Mouse (Mus musculus): ENCODE results near the gene Tha1.

The Tha1 gene

GRCm38 (mm10) chr11:117872861-117873608, at the start of gene Tha1:
Gene Tha1, minus strand, starts transcription at chr11:117873481.
- no peaks in the 10 kb centered on the region for H3K27me3 ChIP-seq (ENCODE audit: control insufficient read depth, insufficient read depth, low read length, poor library complexity, severe bottlenecking)
- H3K36me3 ChIP-seq (ENCODE audit: control insufficient read depth, insufficient read depth, low read length, poor library complexity, severe bottlenecking): no peaks in the 10 kb centered on the region
- DNase-seq (ENCODE audit: low read depth, low spot score): peak; percentile 39

DNA sequence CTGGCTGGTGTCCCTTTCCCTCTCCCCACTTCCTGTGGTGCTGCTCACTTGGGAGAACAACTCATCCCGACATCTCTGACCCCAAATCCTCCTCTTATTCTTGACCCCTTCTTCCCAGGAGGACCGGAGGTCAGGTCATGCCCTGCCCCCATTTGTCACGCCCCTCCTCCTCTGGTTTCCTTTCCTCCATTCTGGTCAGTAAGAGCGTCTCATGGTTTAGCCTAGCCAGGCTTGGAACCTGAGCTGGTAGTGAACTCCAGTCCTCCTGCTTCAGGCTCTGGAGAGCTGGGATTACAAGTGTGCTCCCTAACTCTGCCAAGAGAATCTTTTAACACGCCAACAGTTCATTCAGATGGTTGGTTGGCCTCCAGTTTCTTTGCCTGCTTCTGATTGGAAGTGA, 45.9 kb upstream of the Tha1 start:
- H3K27me3 ChIP-seq (ENCODE audit: control insufficient read depth, insufficient read depth, low read length, poor library complexity, severe bottlenecking): no peaks in the 10 kb centered on the region
- DNase-seq (ENCODE audit: low read depth, low spot score): no peak

DNA sequence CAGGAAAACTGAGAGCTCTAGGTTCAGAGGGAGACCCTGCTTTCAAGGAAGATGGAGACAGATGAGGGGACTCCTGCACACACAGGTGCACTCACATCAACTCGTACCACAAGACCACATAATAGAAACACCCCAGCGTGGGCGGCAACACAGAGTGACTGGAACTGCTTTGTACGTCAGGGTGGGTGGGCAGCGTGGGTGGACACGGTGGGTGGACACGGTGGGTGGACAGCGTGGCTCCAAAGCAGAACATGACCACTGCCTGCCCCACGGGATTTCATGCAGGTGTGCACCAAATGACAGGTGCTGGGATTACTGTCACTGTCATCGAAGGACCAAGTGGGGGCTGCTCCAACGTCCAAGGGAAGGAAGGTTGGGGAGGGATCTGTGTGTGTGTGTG, 45.3 kb upstream of the Tha1 start:
- Histone ChIP-seq H3K36me3 (ENCODE audit: control insufficient read depth, insufficient read depth, low read length, poor library complexity, severe bottlenecking) (no peaks in the 10 kb centered on the region), H3K27me3 (ENCODE audit: control insufficient read depth, insufficient read depth, low read length, poor library complexity, severe bottlenecking) (no peaks in the 10 kb centered on the region)
- peak; percentile 85 for DNase-seq (ENCODE audit: low read depth, low spot score)

More for the DNA sequence above, 45.9 kb upstream of the Tha1 start:
- H3K36me3 ChIP-seq (ENCODE audit: control insufficient read depth, insufficient read depth, low read length, poor library complexity, severe bottlenecking): no peaks in the 10 kb centered on the region

- no peaks in the 10 kb centered on the region for H3K27me3 ChIP-seq (ENCODE audit: control insufficient read depth, insufficient read depth, low read length, poor library complexity, severe bottlenecking)
- no peaks in the 10 kb centered on the region for H3K36me3 ChIP-seq (ENCODE audit: control insufficient read depth, insufficient read depth, low read length, poor library complexity, severe bottlenecking)
- DNase-seq (ENCODE audit: low read depth, low spot score): no peak
Measured at GRCm38 (mm10) chr11:117915837-117916236, 42.6 kb upstream of the Tha1 start.

- peak; percentile 62 for DNase-seq (ENCODE audit: low read depth, low spot score)
Measured at GRCm38 (mm10) chr11:117915341-117915740, 42.1 kb upstream of the Tha1 start.

DNA sequence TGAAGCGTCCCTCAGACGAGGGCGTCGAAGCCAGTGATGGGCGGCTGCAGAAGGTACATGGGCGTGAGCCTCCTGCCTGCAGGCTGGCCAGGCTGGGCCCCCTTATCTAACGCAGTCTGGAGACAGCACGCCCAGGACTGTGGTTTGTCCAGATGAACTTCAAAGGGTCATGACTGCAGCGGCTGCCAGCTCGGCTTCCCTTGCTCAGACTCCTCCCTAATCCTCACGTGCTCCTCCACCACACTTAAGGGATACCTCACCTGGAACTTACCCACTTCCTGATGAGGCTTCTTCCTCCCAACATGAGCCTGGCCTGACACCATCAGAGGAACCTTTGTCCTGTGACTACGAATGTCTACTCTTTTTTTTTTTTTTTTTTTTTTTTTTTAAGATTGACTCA, 41.2 kb upstream of the Tha1 start:
- DNase-seq (ENCODE audit: low read depth, low spot score): no peak
- Histone ChIP-seq H3K36me3 (ENCODE audit: control insufficient read depth, insufficient read depth, low read length, poor library complexity, severe bottlenecking) (no peaks in the 10 kb centered on the region), H3K27me3 (ENCODE audit: control insufficient read depth, insufficient read depth, low read length, poor library complexity, severe bottlenecking) (no peaks in the 10 kb centered on the region)

More at GRCm38 (mm10) chr11:117915341-117915740, 42.1 kb upstream of the Tha1 start:
- H3K36me3 ChIP-seq (ENCODE audit: control insufficient read depth, insufficient read depth, low read length, poor library complexity, severe bottlenecking): no peaks in the 10 kb centered on the region
- no peaks in the 10 kb centered on the region for H3K27me3 ChIP-seq (ENCODE audit: control insufficient read depth, insufficient read depth, low read length, poor library complexity, severe bottlenecking)

- Histone ChIP-seq H3K36me3 (ENCODE audit: control insufficient read depth, insufficient read depth, low read length, poor library complexity, severe bottlenecking) (no peaks in the 10 kb centered on the region), H3K27me3 (ENCODE audit: control insufficient read depth, insufficient read depth, low read length, poor library complexity, severe bottlenecking) (no peaks in the 10 kb centered on the region)
- DNase-seq (ENCODE audit: low read depth, low spot score): peak; percentile 83
Measured at GRCm38 (mm10) chr11:117912684-117913352, 39.5 kb upstream of the Tha1 start.

DNA sequence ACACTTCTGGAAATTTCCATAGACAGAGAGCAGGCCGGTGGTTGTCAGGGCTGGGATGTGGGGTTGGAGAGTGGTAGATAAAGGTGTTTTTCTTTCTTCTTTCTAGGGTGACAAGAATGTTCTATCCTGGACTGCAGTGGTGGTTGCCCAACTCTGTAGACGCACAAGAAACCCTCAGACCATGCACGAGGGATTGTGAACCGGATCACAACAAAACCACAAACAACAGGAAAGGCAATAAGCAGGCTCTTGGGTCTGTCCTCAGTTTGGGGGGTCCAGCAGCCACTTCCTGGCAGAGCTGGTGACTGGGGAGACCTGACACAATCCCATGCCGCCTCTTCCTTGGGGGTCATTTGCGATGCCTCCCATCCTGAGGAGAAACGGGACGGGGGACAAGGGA, 36.1 kb upstream of the Tha1 start:
- DNase-seq (ENCODE audit: low read depth, low spot score): no peak

DNA sequence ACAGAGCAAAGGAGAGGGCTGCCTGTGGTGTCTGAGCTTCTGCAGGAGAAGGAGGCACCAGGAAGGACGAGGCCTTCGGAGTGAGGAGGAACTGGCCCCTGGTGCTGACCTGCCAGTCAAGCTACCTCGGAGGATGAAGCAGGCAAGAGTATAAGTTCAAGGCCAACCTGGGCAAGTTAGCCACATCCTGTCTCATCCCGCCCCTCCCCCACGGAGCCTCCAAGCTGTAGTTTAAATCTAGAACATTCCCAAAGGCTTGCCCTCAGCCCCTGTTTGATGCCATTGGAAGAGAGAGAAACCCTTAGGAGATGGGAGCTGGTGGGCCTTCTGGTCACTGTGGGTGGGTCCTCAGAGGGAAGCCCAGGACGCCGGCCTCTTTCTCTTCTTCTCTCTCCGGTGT, 31.2 kb upstream of the Tha1 start:
- Histone ChIP-seq H3K27me3 (ENCODE audit: control insufficient read depth, insufficient read depth, low read length, poor library complexity, severe bottlenecking) (no peaks in the 10 kb centered on the region), H3K36me3 (ENCODE audit: control insufficient read depth, insufficient read depth, low read length, poor library complexity, severe bottlenecking) (no peaks in the 10 kb centered on the region)
- DNase-seq (ENCODE audit: low read depth, low spot score): no peak

More for the DNA sequence above, 36.1 kb upstream of the Tha1 start:
- no peaks in the 10 kb centered on the region for H3K36me3 ChIP-seq (ENCODE audit: control insufficient read depth, insufficient read depth, low read length, poor library complexity, severe bottlenecking)
- no peaks in the 10 kb centered on the region for H3K27me3 ChIP-seq (ENCODE audit: control insufficient read depth, insufficient read depth, low read length, poor library complexity, severe bottlenecking)

DNA sequence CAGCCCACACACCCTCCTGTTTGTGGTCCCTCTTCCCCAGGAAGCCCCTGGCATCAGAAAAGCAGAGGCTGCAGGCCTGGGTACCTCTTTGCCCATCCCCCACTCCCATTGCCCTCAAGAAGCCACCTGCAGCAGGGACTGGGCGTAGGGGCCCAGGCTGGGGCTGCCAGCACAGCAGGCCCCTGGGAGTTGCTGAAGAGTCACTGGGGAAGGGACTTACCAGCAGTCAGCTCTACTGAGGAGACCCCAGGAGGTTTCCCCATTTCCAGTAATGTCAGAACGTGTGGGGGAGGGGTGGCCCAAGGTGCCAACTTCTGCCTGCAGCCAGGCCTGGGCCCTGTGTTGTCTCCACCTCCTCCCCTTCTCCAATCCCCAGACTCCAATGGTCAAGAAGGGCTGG, 29.0 kb upstream of the Tha1 start:
- H3K36me3 ChIP-seq (ENCODE audit: control insufficient read depth, insufficient read depth, low read length, poor library complexity, severe bottlenecking): no peaks in the 10 kb centered on the region
- no peak for DNase-seq (ENCODE audit: low read depth, low spot score)
- no peaks in the 10 kb centered on the region for H3K27me3 ChIP-seq (ENCODE audit: control insufficient read depth, insufficient read depth, low read length, poor library complexity, severe bottlenecking)

DNA sequence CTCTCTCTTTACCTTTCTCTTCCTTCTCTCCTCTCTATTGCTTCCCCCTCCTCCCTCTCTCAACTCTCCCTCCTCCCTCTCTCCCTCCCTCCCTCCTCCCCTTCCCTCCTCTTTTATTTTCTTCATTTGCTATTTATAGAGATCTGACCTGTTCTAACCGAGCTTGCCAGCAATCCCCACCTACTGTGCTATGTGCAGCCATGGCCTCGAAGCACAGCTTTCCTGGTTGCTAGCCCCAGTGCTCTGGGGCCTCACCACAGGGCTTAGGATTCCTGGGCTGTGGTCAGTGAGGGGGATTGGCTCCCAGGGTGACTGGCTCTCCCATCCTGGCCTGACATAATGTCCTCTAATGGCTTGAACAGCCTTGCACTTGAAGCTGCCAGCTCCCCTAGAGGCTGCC, 23.3 kb upstream of the Tha1 start:
- H3K36me3 ChIP-seq (ENCODE audit: control insufficient read depth, insufficient read depth, low read length, poor library complexity, severe bottlenecking): no peaks in the 10 kb centered on the region
- no peaks in the 10 kb centered on the region for H3K27me3 ChIP-seq (ENCODE audit: control insufficient read depth, insufficient read depth, low read length, poor library complexity, severe bottlenecking)
- DNase-seq (ENCODE audit: low read depth, low spot score): no peak

DNA sequence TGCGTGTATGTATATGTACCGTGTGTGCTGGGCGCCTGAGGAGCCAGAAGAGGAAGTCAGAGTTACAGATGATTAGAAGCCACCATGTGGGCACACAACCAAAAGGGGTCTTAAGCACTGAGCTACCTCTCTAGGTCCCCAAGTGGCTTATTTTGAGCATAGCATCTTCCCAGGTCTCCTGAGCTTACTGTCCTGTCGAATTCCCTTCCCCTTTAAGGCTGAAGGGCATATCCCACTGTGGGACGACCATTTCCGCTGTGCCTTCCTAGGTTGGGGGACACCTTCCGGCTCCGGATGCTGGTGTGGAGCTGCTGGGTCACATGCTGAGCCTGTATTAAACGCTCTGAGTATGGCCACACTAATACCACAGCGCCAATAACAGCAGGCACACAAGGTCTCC, 21.4 kb upstream of the Tha1 start:
- no peaks in the 10 kb centered on the region for H3K36me3 ChIP-seq (ENCODE audit: control insufficient read depth, insufficient read depth, low read length, poor library complexity, severe bottlenecking)
- peak; percentile 27 for DNase-seq (ENCODE audit: low read depth, low spot score)

GRCm38 (mm10) chr11:117892199-117892598, 18.9 kb upstream of the Tha1 start:
- peak; percentile 56 for DNase-seq (ENCODE audit: low read depth, low spot score)
- no peaks in the 10 kb centered on the region for H3K27me3 ChIP-seq (ENCODE audit: control insufficient read depth, insufficient read depth, low read length, poor library complexity, severe bottlenecking)
- no peaks in the 10 kb centered on the region for H3K36me3 ChIP-seq (ENCODE audit: control insufficient read depth, insufficient read depth, low read length, poor library complexity, severe bottlenecking)

More for the DNA sequence above, 21.4 kb upstream of the Tha1 start:
- no peaks in the 10 kb centered on the region for H3K27me3 ChIP-seq (ENCODE audit: control insufficient read depth, insufficient read depth, low read length, poor library complexity, severe bottlenecking)

- Histone ChIP-seq H3K36me3 (ENCODE audit: control insufficient read depth, insufficient read depth, low read length, poor library complexity, severe bottlenecking) (no peaks in the 10 kb centered on the region), H3K27me3 (ENCODE audit: control insufficient read depth, insufficient read depth, low read length, poor library complexity, severe bottlenecking) (no peaks in the 10 kb centered on the region)
- DNase-seq (ENCODE audit: low read depth, low spot score): no peak
Measured at GRCm38 (mm10) chr11:117891581-117892175, 18.4 kb upstream of the Tha1 start.
